Mouse (Mus musculus): ENCODE results near the gene Erbb4.

Erbb4 gene

GRCm38 (mm10) chr1:69107485-69108158, at the start of gene Erbb4:
Gene Erbb4, minus strand, starts transcription at chr1:69108059.
- DNase-seq, result no peak

DNA sequence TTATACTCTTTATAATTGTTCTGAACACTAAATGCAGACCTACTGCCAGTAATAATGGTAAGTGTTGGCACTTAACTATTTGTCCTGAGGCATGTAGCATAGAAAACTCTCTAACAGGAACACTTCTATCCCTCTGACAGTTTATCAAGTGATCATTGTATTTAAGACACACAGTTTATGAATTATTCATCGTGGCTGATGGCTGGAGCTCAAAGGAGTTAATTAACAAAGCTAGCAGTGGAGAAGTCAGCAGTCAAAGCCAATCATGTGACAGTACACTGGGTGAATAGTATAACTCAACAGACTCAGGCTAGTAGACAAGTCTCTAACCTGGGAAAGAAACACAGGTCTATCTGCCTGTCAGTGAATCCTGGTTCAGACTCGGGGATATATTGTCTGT, 49.5 kb upstream of the Erbb4 start:
- no peak for DNase-seq

DNA sequence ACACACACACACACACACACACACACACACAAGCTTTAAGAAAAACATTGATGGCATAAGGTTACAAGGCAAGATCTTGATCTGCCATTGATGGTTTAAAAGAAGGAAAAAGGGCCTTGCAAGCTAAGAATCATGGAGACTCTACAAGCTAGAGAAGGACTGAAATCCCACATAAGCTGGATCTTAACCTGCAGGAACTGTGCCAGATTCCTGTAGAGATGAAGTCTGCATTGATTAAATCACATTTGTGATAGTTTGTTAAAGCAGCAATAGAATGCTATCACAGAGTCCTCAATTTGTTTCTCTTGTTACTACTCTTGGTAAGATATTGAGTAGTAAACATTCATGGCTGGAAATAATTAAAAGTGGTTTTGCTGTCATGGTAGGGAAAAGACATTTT, 33.5 kb upstream of the Erbb4 start:
- DNase-seq, result no peak

- no peak for DNase-seq
These were observed 31.6 kb upstream of the Erbb4 start for GRCm38 (mm10) chr1:69139519-69139868.

- peak; percentile 2 to 6 for DNase-seq
These were observed 31.1 kb upstream of the Erbb4 start for GRCm38 (mm10) chr1:69138856-69139518.

- no peak for DNase-seq
These were observed 16.4 kb upstream of the Erbb4 start for GRCm38 (mm10) chr1:69124147-69124848.

GRCm38 (mm10) chr1:69118249-69118938, 10.5 kb upstream of the Erbb4 start:
- DNase-seq, result no peak

GRCm38 (mm10) chr1:69108159-69108925, 483 bp upstream of the Erbb4 start:
- DNase-seq, result no peak

DNA sequence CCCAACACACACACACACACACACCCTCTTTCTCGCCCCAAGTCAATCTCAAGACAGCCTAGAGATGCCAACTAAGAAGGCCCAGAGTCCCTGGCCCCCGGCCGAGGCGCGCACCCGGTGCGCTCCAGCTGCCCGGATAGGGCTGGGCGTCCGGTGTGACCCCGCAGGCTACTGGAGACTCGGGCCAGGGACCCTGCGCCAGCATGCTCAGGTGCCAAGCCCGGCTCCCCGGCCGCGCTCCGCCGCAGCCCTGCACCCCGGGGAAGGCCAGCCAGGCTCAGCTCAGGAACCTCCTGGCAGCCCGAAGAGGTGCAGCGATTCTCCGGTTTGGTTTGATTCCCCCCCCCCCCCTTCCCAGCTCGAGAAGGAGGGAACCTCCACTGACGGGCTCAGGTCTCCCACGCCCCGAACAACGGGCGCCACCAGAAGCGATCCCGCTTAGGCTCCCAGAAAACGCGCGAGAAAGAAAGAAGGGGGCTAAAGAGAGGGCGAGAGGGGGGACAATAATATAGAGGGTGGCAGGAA, 860 bp downstream of the Erbb4 start:
- no peak for DNase-seq

DNA sequence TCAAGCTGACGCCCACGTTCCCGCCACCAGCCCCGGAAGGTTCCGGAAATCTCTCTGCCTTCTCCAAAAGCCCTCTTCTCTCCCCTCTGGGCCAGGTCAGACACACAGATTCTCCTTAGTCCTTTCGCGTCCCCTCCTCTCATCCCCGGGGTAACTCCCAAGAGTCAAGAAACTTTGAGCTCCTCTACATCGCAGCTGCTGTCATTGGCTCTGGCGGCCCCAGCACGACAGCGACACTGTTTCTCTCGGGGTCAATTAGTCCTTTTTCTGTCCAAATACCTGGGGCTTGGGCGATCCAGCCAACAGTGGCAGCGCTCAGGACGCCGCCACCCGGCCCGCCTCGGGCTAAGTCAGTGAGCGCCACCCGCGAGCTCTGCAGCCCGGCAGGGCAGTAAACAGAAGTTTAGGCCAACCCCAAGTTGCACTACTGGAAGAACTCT, 1.5 kb downstream of the Erbb4 start:
- no peak for DNase-seq

DNA sequence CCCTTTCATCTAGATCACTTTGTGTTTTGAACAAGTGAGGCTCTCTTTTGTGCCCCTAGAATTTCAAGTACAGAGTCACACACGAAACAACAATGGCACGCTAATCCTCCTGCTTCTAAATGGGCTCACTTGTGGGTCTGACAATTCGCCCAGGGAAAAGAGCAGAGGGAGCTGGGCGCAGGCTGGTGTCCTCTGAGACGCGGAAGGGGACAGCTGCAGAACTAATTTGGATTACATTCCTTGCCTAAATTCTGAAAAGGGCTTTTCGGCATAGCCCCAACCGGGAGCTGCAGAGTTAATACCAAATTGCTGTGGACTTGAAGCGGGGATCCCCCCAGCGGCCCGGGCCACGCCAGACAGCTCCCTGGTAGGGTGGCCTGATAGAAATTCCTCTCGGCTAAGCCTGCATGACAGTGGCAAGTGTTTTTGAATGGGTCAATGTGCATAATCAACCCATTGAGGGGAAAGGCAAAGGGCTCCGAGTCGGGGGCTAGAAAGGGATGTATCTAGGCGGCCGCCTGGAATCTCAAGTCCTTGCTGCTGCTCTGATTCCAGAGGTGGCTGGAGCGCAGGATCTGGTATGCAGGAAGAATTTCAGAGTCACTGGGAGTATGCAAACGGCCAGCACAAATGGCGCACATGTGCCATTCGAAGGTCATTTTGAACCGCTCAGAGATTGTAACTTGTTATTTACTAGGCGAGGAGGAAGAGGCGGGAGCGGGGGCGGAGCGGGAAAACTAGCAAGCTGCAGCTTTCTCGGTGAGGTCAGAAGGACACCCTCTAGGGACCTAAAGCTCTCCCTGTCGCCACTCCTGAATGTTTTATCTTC, 2.2 kb downstream of the Erbb4 start:
- DNase-seq, result no peak

DNA sequence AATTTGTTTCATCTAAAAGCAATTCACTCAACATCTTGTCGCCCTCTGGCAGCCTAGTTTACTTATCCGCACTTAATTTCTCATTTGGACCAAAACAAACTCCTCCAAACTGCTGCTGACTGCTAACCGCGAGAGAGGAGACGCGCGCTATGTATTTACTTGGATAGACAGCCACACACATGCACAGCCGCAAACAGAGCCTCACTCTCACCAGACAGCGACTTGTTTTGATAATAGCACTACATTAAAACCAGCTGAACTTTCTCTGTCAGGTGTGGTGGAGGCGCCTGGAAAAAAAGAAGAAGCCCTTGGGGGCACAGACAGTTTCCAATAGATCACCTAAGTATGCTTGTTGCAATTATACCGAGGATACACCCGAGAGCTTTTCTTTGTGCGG, 2.8 kb downstream of the Erbb4 start:
- DNase-seq, result no peak

- no peak for DNase-seq
These were observed 4.6 kb downstream of the Erbb4 start for GRCm38 (mm10) chr1:69103211-69103706.

DNA sequence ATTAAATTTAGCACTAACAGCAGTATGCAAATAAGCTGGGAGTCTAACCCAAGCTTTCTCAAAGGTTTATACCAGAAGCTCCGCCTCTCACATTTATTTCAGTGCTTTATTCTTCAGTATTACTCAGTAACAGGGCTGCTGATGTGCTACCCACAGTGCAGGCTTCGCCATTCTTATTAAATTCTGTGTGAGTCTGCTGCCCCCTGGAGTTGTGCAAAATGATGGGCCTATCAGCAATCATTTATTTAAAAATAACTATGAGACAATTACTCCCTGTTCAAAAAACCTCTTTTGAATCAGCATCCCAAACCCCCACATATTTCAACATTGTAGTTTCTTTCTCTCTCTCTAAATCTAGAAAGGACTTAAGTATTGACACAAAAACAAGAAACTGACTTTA, 6.2 kb downstream of the Erbb4 start:
- no peak for DNase-seq

DNA sequence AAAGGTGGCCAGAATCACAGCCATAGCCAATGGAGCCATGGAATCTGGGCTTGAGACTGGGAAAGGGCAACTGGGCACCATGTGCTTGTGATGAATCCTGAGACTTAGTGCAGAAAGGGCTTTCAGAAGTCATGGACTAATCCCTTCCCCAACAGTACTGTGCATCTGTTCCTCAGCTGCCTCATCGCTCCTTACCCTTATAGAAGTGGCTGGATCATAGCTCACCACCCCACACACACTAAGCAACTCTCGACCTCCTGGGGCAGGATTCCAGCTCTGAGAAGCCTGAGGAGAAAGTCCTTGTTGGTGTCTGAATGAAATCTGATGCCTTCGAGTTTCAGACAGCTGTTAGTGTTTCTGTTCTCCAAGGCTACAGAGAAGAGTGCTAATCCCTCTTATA, 14.8 kb downstream of the Erbb4 start:
- no peak for DNase-seq

GRCm38 (mm10) chr1:69089331-69089730, 18.5 kb downstream of the Erbb4 start:
- no peak for DNase-seq

DNA sequence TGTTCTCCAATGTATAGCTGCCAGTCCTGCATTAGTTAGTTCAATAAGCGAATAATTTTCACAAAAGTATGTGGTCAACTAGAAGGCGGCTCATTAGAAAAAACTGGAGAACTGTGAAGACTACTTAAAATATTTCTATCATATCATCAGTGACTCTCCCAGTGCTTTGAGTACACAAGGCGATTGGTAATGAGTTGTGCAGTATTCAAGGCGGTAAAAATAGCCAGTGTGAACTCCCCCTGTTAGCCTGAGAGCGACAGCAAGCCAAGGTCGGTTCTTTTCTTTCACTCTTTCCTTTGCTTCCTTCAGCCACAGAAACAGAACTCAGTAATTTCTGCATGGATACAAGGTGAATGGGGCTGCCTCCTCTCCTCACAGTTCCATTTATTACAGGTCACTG, 22.1 kb downstream of the Erbb4 start:
- no peak for DNase-seq

GRCm38 (mm10) chr1:69048918-69049317, 58.9 kb downstream of the Erbb4 start:
- no peak for DNase-seq

GRCm38 (mm10) chr1:69046228-69046978, 61.5 kb downstream of the Erbb4 start:
- DNase-seq, result no peak

- DNase-seq, result no peak
These were observed 80.0 kb downstream of the Erbb4 start for GRCm38 (mm10) chr1:69027816-69028215.

GRCm38 (mm10) chr1:69024858-69025257, 83.0 kb downstream of the Erbb4 start:
- DNase-seq, result no peak
